Mouse (Mus musculus): ENCODE data around the gene Ccdc81. TPM values are rescaled to one million over a fixed set of nuclear protein-coding genes. Genes with fewer than 3 reads are reported as not detected.

Ccdc81 gene
- total RNA-seq (2021): under 1 TPM; 0.56 to 0.90 TPM
- long read RNA-seq, experiment 1: 0 reads
- long read RNA-seq, experiment 2: 0 reads

DNA sequence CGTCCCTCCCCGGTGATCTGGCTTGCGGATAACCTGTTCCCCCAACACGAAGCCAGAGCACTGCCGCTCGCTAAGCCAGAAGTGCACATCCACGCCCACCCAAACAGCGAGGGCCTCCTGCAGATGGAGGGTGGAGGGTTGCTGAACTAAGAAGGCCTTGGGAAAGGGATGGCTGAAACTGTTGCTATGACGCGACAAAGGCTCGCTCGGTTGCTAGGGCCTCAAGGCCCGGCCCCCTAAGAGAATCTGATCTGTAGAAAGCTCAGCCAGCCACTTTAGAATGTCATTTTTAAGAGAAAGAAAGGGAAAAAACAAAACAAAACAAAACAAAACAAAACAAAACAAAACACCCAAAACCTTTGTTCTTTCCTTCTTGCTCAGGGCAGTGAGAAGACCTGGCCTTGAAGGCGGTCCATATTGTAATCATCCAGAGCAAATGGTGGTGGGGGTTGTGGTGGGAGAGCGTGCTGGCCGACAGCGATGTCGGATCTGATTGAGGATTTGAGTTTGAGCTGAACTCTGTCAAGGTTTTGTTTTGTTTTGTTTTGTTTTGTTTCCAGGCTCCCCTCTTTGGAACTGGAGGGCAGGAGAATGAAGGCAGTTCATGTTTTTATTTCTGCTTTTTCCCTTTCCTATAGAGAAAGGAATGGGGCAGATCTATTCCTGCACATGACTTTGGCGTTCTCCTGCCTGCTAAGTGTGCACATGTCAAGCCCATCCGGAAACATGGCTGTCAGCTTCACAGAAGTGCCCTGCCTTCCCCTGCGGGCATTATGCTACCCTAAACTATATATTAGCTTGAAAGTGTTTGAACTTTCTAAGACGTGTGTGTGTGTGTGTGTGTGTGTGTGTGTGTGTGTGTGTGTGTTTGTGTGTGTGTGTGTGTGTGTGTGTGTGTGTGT is at the start of gene Ccdc81:
Gene Ccdc81 (minus strand): TSS at position 188 of the 902 bp plus-strand sequence.
- no peak within 1 kb of the TSS; the same call in 1 of the 2 replicates for H3K4me3 ChIP-seq
- H3K27ac ChIP-seq: no peak within 1 kb of the TSS
- TF ChIP-seq CTCF (conservative IDR thresholded peaks at IDR 0.05): no peak
- no peak for DNase-seq (ENCODE audit: low spot score in 2 of 2)

DNA sequence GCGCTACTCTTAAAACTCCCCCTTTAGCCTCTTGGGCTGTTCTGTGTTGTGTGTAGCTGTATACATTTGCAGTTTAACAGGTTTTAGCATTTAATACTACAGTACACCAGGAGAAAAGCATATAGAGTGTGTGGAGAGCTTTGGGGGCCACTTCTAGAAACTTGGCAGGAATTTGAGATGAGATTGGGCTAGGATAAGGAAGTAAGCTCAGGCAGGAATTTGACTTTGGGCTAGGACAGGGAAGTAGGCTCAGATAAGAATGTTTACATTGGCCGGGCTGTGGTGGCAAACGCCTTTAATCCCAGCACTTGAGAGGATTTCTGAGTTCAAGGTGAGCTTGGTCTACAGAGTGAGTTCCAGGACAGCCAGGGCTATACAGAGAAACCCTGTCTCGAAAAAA is 46.0 kb upstream of the Ccdc81 start:
- TF ChIP-seq CTCF (conservative IDR thresholded peaks at IDR 0.05): no peak
- Histone ChIP-seq H3K27ac (no peak overlapping the region), H3K4me3 (no peak overlapping the region)
- DNase-seq (ENCODE audit: low spot score in 2 of 2): no peak

DNA sequence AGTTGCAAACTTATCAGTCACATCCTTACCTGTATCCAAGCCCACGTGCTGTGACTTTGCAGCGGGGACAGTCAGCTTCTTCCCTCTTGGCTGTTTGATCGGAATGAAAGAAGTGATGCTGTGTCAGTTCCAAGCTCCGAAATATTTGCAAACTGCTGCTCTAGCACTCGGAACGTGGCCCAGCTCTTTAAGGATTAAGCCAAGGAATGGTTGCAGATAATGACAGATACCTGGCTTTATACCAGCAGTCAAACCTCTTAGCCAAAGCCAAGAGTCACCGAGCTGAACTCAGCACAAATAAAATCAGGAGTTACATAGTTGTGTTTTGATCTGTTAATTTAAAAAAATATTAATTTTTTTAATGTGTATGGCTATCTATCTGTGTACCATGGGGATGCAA is 44.6 kb upstream of the Ccdc81 start:
- DNase-seq (ENCODE audit: low spot score in 2 of 2): no peak
- TF ChIP-seq CTCF (conservative IDR thresholded peaks at IDR 0.05): no peak
- no peak overlapping the region for H3K27ac ChIP-seq
- H3K4me3 ChIP-seq: no peak overlapping the region

DNA sequence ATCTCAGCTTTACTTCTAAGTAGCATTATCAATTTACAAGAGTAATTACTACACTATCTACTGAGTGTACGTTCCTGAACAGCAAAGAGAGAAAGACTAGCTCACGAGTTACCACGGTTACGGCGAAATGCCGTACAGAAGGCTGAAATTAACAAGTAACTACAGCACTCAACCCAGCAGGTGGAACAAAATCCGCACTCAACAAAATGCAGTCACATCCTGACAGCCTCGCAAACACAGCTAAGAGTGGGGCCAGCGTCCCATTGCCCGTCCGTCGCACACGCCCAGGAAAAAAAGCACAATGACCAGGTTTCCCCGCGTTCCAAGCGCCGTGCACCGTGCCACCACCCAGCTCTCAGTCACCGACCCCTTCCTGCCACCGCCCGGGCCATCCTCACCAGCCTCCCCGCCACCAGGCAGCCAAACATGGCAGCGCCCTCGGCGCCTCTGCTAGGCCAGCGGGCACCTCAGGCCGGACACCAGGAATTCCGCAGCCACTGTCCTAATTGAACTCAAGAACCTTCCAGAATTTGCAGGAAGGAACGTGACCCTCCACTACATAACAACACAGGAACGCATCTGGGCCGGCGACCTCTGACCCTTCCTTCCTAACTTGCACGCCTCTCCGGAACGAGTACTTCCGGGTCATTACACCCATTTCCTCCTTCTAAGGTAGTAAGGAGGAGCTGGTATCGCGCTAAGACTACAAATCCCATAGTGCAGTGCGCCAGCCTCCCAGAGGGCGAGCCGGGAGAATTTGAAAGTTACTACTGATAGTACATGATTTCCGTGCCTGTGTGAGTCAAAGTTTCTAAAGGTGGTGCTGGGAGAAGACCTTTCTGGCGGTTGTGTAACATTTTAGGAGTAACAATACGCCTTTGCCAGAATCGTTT is 37.4 kb upstream of the Ccdc81 start, which contains the start of gene Hikeshi:
Gene Hikeshi (minus strand): TSS at position 634 of the 893 bp plus-strand sequence.
- H3K4me3 ChIP-seq: peak within 1 kb of the TSS; percentile 98
- peak within 1 kb of the TSS; percentile 95 for H3K27ac ChIP-seq
- peak; percentile 22 for TF ChIP-seq CTCF (conservative IDR thresholded peaks at IDR 0.05)
- DNase-seq (ENCODE audit: low spot score in 2 of 2): peak; percentile 92 to 96

DNA sequence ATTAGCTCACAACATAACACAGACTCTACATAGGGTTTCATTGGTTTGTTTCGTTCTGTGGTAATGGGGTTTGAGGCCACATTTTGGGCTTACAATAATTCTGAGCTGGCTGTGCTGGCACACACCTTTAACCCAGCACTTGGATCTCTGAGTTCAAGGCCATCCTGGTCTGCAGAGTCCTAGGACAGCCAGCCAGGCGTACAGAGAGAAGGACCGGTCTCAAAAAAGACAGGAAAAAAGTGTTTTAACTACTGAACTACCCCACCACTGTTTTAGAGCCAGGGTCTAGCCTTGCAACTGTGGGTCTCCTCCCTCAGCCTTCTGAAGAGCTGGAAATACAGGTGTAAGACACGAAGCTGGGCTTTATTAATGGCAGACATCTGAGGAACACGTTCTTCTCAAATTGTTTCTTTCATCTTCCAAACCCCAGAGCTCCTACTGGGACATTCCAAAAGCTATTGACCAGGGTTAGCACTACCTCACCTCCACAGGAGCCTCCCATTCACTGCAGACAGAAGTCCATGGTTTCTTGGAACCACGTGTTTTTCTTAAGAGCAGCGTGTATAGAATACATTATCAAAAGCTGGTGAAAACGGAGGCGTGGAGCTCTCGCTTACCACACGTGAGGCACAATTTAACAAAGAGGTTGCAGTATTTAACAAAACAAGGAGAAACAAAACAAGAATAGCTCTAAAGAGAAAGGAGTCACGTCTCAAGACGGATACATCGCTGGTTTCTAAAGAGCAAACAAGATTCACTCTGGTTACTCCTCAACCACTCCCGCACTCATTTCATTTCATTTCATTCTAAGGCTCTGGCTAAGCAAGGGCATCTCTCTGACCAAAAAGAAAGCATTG is 36.3 kb upstream of the Ccdc81 start:
- no peak for DNase-seq (ENCODE audit: low spot score in 2 of 2)
- H3K27ac ChIP-seq: peak overlapping the region; percentile 95
- peak overlapping the region; percentile 98 for H3K4me3 ChIP-seq
- TF ChIP-seq CTCF (conservative IDR thresholded peaks at IDR 0.05): no peak

DNA sequence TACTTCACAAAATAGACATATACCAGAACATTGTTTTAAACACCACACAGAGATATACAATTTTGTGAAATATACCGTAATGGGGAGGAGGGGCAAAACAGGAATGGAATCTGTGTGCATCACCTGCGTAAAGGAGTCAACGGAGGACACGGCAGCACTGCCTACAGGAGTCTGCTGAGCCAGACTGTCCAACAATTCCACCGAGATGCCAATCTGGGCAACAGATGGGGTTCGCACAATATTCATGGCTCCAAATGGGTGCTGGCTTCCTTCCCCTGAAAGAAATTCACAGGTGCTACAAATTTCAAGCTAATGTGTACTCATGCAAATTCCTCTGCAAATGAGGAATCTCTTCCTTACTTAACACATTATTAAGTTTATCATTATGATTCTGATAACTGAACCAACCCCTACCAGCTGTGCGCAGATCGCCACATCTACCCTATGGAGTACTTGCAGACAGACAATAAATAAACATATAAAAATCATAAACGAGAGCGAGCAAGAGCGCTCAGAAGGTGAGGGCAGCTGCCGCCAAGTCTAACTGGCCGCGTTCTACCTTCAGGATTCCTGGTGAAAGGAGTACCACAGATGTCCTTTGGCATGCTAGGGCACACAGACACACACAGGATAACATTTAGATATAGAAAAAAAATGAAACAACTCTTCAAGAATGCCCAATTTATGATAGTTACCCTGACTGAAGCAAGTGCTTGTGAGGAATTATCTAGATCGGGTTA is 20.2 kb upstream of the Ccdc81 start:
- no peak for TF ChIP-seq CTCF (conservative IDR thresholded peaks at IDR 0.05)
- H3K27ac ChIP-seq: peak overlapping the region; percentile 18; the same call in 1 of the 2 replicates

DNA sequence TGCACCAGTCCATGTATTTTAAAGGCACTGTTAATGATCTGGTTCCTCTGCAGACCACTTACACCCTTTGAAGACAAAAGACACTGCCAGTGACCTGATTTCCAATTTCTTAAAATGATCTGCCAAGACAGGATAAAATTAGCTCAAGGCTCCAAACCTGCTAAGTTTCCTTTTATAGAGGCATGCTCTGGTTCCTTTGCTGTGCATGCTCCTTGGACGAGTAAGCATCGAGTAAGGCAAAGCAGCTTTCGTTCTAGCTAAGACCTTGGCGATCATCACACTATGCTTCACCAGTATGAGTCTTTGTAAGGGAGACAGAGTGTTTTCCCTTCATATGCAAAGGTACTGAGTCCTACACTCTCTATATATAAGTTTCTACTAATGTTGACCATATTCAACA is 14.3 kb upstream of the Ccdc81 start:
- no peak overlapping the region for H3K4me3 ChIP-seq
- TF ChIP-seq CTCF (conservative IDR thresholded peaks at IDR 0.05): no peak
- H3K27ac ChIP-seq: no peak overlapping the region
- no peak for DNase-seq (ENCODE audit: low spot score in 2 of 2)

More for the DNA sequence above, 20.2 kb upstream of the Ccdc81 start:
- DNase-seq (ENCODE audit: low spot score in 2 of 2): peak; percentile 77 to 82
- no peak overlapping the region for H3K4me3 ChIP-seq

DNA sequence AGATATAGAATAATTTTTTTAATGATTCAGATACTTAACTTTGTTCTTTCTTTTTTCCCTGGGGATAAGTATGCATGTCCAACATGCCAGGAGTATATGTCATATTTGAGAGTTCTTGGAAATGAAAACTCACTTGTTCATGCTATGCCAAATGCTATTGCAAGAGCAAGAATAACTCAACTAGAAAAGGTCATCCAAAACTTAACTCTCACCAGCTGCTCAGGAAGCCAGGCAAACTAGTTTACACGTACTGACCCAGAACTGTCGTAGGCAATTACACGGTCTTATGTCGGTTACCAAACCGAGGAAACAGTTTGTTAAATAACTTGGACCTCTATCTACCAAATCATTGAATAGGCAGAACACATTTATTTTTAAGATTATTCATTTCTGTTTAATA is 13.3 kb upstream of the Ccdc81 start:
- DNase-seq (ENCODE audit: low spot score in 2 of 2): no peak
- no peak overlapping the region for H3K4me3 ChIP-seq
- no peak for TF ChIP-seq CTCF (conservative IDR thresholded peaks at IDR 0.05)
- no peak overlapping the region for H3K27ac ChIP-seq

DNA sequence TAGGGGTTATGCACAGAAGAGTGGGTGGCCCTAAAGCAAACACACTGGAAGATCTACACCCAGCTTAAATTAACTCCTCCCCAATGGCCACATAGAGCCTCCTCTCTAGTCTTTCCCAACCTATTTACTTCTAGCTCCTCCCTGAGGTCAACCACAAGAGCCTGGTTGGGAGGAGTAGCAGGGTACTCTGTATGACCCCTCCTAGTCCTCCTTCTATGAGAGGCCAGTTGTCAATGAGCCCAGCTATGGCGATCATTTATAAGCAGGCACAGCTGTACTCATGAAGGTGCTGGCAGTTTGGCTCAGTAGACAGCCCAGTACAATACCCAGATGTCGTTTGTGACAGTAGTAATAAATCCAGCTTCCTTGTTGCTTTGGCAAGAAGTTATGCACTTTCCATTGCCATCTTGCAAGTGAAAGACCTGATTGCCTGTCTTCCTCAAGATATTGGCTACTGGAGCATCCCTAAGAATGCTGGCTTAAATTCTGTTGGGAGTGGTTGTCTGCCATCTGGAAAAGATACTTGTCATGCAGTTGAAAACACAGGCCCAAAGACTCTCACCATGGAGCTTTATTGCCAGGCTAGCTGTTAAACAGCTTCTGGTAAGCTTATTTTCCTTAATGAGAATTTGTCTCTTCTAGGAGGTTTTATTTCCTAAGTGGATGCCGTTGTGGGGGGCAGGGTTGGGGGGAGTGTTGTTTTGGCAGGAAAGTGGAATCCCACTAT is 10.2 kb upstream of the Ccdc81 start:
- no peak for TF ChIP-seq CTCF (conservative IDR thresholded peaks at IDR 0.05)
- H3K4me3 ChIP-seq: no peak overlapping the region
- H3K27ac ChIP-seq: no peak overlapping the region
- DNase-seq (ENCODE audit: low spot score in 2 of 2): no peak

DNA sequence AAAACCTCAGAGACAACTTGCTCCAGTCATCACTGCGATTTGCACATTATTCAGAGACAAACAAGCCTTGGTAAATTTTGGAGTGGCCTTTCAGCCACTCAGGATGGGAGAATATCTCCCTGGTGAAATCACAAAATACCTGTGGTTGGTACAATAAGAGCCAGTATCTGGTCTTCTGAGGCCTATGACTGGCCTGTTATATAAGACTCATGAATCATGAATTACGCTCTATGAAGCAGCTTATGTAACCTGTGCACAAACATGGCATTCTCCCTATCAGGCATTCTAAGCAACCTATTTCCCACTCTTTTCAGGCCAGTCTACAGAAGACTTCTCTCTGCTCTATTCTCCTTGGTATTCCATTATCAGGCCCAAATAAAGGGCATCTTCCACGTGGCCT is 8.9 kb upstream of the Ccdc81 start:
- no peak for DNase-seq (ENCODE audit: low spot score in 2 of 2)
- Histone ChIP-seq H3K4me3 (no peak overlapping the region), H3K27ac (no peak overlapping the region)
- TF ChIP-seq CTCF (conservative IDR thresholded peaks at IDR 0.05): no peak

DNA sequence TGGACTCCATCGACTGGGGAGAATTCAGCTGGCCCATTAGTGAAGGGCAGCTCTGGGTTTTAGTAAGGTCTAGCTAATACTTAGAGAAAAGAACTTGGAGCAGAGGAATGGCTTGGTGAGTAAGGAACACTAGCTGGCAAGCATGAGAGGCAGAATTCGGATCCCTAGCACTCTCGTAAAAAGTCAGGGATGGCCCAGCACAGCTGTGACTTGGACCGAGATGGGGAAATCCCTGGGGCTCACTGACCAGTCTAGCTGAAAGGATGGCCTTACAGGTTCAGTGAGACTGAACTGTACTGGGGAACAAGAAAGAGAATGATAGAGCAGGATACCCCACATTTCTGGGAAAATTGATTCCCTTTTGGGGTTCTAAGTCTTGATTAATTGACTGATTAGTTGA is 6.3 kb upstream of the Ccdc81 start:
- no peak for DNase-seq (ENCODE audit: low spot score in 2 of 2)
- H3K4me3 ChIP-seq: no peak overlapping the region
- TF ChIP-seq CTCF (conservative IDR thresholded peaks at IDR 0.05): no peak
- H3K27ac ChIP-seq: no peak overlapping the region
